Mouse (Mus musculus): ENCODE measurements around the gene Armh1. TPM values are rescaled to one million over a fixed set of nuclear protein-coding genes. Genes with fewer than 3 reads are reported as not detected.
"Not testable (repeated sequence)": the region's sequence is repeated elsewhere in the genome, so short reads cannot be mapped to it uniquely, and the experiment has no call there.

The Armh1 gene
- total RNA-seq, 2 experiments from 2014 or later: not detected

DNA sequence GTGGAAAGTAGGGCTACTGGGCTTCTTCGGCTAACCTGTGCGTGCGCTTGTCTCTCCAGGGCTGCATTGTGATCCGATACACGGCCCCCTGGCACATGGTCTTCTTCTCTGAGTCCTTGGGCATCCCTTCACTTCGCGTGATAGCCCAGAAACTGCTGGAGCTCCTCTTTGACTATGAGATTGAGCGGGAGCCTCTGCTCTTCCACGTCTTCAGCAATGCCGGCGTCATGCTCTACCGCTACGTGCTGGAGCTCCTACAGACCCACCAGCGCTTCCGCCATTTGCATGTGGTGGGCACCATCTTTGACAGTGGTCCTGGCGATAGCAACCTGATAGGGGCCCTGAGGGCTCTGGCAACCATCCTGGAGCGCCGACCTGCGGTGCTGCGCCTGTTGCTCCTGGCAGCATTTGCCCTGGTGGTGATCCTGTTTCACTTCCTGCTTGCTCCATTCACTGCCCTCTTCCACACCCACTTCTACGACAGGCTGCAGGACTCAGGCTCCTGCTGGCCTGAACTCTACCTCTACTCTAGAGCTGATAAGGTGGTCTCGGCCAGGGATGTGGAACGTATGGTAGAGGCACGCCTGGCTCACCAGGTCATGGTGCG, 16.0 kb upstream of the Armh1 start:
- DNase-seq: no peak

DNA sequence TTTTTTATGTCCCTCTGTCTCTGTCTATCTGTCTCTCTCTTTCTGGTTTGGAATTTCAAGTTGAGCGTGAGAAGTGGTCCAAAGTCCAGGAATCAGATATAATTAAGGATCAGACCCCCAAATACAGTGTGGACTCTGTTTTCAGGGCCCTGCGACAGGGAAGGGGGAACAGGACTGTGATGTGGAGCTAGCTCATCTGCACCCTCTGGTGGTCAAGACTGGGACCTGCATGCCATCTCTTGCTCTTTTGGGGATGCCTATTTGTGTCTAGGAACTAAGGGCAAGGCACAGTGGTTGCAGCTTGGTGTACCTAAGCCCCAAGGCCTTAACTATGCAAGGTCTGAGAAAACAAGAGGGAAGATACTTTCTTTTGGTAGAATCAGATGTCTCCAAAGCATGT, 15.4 kb upstream of the Armh1 start:
- DNase-seq: peak; percentile 57

DNA sequence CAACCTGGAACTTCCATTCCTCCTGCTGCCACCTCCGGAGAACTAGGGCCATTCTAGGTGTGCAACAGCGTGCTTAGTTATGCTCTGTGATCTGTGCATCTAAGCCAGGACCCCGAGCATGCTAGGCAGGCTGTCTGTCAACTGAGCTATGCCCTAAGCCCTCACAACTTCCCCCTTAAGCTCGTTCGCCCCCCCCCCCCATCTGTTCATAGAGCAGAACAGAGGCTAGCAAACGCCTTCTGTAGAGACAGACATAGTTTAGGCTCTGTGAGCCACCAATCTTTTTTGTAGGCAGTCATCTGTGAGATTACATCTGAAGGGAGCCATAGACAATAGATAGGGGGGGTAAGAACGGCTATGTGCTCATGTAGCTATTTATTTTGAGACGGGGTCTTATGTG, 11.1 kb upstream of the Armh1 start:
- DNase-seq: no peak

DNA sequence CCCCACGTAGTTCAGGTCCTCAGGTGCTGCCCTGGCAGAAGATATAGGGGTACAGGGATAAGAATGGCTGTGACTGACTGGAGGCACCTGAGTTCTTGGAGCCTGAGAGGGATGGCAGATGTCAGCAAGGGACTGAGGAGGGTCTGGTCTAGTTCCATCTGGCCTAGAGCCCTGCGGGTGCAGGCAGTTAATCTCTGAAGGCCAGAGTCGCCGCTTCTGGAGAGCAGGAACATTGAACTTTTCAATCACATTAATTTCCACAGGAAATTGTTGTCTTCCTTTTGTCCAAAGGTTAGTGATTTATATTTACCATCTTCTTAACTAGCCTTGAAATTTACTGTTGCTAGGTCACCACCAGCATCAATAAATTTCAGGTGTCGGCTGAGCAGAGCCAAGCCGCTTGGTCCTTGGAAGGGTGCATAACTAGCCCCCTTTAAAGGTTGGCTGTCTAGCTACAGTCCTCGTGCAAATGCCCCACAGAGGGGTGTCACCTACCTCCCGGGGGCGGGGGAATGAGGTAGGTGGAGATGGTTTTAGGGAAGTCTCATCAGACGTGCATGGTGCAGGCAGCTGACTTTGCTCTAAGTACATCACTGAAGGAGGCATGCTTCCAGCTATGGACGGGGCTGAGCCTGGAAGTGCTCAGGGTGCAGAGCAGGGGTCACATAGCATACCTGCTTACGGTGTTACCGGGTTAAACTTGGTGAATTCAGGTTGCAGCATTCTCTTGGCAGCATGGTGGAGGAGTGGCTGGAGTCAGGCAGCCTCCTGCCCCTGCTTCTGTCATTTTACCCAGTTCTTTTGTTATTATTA, 10.4 kb upstream of the Armh1 start:
- DNase-seq: no peak

DNA sequence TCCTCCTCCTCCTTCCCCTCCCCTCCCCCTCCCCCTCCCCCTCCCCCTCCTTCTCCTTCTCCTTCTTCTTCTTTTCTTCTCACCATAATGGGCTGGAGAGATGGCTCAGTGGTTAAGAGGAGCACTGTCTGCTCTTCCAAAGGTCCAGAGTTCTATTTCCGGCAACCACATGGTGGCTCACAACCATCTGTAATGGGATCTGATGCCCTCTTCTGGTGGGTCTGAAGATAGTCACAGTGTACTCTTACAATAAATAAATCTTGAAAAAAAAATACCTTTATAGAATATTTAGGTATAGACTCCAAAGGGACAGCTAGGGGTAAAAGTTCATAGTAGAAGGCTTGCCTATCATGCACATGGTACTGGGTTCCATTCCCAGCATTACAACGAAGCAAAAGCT, 9.3 kb upstream of the Armh1 start:
- DNase-seq: no peak

DNA sequence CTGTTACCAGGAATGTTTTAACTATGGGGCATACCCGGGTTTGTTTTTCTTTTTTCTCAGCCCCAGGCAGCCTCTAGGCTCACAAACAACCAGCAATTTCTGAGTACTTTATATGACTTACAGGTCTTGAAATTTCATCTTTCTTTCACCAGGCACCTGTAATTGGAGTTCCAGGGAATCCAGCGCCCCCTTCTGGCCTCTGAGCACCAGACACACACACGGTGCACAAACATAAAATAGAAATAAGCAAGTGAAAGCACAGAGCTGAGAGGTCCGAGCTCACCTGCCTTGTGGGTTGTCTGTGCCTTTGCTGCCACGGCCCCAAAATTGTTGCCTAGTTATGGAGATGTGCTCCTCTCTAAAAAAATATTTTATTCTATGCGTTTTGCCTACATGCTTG, 8.0 kb upstream of the Armh1 start:
- DNase-seq: not testable (repeated sequence)

DNA sequence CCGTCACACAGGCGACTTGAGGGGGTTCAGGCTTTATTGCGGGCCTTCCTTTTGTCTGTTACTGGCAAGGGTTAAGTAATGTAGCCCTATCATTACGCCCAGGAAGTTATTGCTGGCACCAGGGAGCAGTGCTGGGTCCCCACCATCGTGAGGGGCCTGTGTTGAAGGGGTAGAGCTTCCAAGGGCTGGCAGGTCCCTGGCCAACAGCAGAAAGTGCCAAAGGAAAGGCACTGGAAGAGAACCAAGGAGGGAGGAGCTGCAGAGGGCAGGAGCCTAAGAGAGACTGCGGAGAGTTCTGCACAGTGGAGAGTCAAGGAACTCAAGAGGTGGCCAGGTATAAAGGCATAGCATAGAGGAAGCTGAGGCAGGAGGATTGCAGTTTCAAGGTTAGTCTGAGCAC, 2.7 kb upstream of the Armh1 start:
- no peak for DNase-seq

DNA sequence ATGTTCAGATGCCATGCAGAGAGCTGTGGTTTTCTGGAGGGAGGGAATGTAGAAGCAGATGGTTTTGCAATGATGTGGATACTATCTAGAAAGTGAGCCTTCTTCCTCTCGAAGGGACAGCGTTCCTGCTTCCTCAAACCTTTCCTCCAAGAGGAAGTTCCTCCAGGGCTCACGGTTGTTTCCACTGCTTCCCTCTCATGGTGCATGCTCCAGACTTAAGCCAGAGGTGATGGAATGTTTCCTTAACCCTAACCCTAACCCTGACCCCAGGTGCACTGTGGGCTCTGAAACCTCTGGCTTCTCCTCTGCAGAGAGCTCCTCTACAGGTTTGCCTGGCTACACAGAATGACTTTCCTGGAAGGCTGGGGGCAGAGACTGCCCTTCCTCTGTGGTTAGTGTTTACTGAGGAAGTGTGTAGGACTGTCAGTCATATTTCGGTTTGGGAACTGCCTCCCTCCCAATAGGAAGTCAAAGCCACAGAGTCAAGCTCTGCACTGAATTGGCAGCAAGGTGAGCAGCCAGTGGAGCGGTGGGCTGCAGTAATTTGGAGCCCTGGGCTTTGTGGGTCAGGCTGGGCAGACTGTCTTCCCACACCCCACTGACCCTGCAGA, 2.2 kb upstream of the Armh1 start:
- no peak for DNase-seq

DNA sequence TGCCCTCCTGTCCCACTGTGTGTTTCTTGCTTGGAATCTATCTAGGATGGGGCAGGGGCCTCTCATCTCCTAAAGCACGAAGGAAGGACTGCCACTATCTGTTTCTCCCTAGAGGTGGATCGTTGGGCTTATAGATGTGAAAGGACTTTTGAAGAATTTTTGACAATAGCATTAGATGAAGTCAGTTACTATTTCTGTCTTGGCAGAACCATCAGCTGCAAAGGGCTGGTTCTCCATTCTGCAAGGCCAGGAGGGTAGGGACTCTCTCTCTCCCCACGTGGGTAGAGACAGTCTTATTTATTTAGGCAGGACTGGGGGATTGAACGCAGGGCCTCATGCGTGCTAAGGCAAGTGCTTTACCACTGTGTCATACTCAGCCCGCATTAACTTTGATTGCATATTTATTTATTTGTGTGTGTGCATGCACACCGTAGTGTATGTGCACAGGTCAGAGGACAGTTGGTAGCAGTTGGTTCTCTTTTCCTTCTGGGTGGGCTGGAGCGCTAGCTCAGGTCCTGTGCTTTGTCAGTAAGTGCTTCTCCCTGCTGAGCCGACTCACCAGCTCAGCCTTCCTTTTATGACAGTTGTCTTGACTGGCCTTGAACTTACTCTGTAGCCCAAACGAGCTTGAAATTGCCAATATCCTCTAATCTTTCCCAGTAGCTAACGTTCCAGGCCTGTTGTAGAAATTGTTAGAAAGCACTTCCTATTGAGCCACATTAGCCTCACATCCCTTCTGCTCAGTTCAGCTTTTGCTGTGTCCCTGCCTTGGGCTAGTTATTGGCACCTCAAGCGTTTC, 1.5 kb upstream of the Armh1 start:
- DNase-seq: no peak

DNA sequence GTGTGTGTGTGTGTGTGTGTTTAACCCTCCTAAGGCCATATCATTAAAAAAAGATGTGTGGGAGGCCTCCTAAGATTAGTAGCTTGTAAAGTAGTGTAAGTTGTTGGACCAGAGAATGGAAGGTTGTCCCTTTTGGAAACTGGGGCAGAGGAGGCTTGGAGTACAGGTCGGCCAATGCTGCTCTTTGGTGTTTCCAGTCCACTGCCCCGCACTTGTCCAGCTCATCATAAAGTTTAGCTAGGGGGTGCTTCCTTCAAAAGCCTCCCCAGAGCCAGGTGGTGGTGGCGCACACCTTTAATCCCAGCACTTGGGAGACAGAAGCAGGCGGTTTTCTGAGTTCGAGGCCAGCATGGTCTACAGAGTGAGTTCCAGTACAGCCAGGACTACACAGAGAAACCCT, 830 bp upstream of the Armh1 start:
- no peak for DNase-seq

DNA sequence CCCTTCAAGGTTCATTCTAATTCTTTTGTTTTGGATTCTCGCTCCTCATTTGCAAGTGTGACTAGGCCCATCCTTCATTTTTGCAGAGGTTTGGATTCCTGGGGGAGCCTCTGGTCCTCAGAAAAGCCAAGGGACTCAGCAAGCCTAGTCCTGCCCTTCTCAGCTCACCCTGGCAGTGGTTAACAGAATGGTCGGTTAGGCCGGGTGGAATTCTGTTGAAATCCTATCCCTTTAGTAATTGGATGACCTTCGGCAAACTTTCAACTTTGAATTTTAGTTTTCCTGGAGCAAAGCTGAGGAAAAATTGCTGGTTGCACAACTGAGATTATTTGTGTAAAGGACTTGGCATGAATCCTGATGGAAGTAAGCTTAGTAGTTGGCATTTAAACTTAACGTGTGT, 426 bp upstream of the Armh1 start:
- no peak for DNase-seq

DNA sequence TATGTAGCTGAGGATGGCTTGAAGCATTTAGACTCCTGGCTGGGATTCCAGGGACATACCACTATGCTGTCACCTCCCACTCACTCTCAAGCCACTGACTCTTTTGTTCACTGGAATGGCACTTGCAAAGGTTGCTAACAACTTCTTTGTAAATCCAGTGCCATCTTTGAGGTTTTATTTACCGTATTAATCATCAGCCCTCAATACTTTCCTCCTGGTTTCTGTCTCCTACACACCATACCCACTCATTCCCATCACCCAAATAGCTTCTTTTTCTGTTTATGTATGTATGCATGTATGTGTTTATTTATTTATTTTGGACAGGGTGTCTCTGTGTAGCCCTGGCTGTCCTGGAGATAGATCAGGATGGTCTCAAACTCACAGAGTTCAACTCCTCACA, 943 bp downstream of the Armh1 start:
- DNase-seq: no peak

DNA sequence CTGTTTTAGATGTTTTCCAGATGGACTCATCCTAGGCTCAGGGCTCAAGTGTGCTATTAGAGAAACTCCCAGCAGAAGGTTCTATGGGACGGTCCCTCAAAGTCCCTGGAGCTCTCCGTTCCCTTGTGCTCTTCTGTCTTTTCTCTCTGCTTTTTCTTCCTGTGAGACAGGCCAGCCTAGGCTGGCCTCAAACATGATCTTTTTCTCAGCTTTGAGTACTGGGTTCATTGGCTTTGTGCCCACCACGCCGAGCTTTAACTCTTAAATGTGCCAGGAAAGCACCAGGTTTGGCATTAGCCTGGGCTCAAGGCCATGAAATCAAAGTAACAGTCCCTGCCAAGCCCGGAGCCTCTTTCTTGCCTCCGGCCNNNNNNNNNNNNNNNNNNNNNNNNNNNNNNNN, 11.1 kb downstream of the Armh1 start:
- DNase-seq: no peak

DNA sequence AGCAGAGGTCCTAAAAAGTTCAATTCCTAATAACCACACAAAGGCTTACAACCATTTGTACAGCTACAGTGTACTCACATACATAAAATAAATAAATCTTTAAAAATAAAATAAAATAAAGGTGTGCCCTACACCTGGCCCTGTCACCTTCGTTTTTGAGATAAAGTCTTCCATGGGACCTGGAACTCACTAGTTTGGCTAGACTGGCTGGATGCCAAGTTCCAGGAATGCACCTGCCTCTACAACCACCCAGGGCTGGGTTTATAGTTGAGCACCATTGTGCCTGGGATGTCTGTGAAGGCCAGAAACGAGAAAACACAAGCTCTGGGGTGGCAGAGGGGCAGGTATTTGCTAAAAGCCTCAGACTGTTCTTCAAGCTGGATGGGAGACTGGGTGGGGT, 12.8 kb downstream of the Armh1 start:
- DNase-seq: no peak

DNA sequence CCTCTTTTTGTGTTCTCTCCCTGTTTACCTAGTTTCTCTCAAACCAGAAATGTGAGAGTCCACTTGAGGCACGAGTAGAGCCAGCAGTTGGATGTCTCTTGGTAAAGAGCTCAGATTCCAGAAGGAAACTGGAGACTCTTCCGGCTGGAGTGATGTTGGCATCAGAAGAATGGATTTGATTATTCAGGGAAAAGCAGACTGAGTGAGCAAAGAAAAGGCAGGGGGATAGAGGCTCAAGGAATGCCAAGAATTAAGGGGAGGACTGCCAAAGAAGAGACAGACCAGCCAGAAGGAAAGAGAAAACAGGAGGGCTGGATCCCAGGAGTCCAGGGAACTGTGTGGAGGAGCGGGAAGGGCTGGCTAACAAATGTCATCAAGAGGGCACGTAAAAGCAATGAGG, 16.1 kb downstream of the Armh1 start:
- DNase-seq: peak; percentile 31

DNA sequence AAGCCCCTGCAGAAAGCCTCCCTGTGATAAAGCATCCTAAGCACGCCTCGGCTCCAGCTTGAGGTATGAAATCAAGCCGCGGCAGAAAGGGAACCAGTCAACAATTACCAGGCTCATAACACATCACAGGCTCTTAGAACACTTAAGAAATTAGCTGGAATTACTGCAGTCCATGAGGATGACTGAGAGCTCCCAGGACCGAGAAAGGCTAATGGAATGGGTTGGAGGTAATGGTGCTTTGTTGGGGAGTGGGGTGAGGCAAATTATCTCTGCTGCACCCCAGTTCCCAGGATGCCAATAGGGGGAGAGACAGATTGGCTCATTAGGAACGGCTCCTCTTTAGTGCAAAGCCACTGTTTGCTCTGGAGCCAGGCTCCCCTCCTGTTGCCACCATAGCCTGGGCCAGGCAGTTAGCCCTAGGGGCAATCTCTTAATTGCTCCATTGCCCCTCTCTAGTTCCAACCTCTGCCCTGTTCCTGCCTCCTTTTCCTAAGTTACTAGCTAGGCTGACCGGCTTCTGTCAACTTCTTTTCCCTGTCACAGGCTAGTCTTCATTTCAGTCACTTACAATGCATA, 17.7 kb downstream of the Armh1 start:
- no peak for DNase-seq

DNA sequence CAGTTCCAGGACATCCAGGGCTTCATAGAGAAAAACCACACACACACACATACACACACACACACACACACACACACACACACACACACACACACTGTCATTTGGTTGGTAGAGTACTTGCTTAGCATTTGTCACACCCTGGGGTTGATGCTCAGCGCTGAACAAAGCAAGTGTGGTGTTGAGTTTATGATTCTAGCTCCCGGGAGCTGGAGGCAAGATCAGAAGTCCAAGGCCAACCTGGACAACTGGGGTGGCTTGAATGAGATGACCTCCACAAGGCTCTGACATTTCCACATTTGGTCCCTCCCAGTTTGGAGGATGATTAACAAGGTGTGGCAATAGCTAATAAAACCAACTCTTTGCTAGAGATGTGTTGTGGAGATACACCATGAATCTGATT, 20.7 kb downstream of the Armh1 start:
- DNase-seq: no peak

DNA sequence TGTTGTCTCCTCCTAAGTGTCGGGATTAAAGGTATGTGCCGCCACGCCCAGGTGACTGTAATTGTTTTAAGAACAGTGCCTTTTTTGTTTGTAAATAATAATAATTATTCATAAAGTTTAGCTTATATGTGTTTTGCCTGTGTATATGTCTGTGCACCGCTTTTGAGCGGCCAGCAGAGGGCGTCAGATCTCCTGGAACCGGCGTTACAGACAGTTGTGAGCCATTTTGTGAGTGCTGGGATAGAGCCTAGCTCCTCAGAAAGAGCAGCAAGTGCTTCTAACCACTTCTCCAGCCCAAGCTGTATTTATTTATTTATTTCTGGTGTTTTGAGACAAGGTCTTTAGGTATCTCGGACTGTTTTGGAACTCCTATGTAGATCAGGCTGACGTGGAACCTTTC, 21.6 kb downstream of the Armh1 start:
- no peak for DNase-seq

DNA sequence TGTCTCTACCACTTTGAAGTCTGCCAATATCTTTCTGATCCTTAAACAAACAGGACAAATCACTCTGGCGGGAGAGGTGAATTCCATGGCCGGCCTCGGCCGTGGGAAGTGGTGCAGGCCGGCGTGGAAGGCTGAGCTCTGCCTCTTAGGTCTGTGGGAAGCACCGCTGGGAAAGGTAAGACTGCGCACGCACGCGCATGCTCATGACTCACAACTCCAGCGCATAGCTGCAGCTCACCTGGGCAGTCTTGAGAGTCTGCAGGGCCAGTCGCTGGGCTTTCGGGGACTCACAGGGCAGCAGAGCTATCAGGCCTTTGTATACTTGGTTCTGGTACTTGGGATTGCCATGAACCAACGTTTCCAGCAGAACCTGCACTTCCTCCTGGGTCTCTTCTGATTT, 22.3 kb downstream of the Armh1 start:
- DNase-seq: no peak

DNA sequence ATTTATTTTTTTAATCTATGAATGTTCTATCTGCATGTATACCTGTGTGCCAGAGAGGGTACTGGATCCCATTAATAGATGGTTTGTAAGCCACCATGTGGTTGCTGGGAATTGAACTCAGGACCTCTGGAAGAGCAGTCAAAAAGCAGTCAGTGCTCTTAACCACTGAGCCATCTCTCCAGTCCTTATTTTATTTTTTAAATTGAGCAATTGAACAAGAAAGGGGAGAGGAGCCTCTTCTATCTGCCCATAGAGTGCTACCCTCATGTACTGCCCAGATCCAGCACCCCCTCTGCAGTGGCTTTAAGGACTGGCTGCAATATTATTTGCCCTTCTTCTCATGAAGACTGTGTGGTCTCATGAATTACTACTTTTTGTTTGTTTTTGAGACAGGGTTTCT, 26.7 kb downstream of the Armh1 start:
- no peak for DNase-seq

DNA sequence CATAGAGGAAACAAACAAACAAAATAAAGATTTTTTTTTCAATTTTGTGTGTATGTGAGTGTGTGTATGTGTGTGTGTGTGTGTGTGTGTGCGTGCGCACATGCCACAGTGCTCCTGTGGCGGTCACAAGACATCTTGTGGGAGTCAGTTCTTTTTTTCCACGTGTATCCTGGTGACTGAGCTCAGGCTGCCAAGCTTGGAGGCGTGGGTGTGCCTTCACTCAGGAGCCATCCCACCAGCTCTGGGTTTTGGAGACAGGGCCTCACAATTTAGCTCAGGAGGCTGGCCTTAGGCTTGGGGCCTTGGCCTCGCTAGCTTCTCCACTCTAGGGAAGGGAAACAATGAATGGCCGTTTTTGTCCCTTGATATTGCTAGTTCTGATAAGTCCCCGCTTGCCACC, 27.8 kb downstream of the Armh1 start:
- DNase-seq: no peak

DNA sequence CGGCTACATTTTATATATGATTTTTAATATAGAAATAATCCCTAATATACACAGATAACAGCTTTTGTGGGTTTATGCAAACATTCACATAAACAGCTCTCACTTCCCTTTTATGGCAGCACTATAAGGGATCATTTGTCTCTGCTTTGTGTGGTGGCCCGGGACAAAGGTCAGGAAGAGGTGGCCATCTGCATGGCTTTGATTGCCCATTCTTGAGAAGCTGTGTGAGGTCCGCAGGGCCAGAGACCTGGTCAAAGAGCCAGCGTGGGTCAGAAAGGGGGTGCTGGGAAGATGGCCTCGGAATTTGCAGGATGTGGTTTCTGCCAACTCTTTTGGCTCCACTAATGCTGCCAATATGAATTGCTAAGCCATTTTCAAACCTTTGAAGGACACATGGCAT, 28.9 kb downstream of the Armh1 start:
- DNase-seq: no peak

DNA sequence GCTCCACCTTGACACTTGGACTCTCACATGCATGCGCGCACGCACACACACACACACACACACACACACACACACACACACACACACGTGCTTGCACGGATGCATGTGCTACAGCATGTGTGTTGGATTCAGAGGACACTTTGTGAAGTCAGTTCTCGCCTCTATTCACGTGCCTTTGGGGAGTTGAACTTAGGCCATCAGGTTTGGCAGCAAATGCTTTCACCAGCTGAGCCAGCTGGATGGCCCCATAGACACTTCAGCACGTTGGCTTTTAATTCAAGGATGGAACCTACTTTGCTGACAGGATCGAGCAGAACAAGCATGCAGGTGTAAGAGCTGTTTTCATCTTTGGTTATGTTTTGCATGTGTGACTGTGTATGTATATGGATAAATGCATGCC, 30.1 kb downstream of the Armh1 start:
- DNase-seq: no peak

All from gastrocnemius, postnatal 25 days (tissue).